Mouse (Mus musculus) liver, embryonic 14.5 days (tissue): Measurements from ENCODE around the gene Gfpt1.

ENCODE experiments used
- CTCF ChIP-seq: IDR thresholded peaks from 2 replicates; pipeline ENCODE4 v1.5.1; 2016; ENCODE audit warnings: antibody characterized with exemption, low read depth, control low read depth
- EP300 ChIP-seq: IDR thresholded peaks from 2 replicates; pipeline ENCODE4 v1.6.1; 2016; ENCODE audit warnings: antibody characterized with exemption, low read depth

GRCm38 (mm10) chr6:87026980-87027379, 15.7 kb upstream of the Gfpt1 start:
- TF ChIP-seq CTCF = no peak
- no peak for TF ChIP-seq EP300
